Mouse (Mus musculus) hindbrain, embryonic 11.5 days (tissue): ENCODE results near the gene Ulk1. TPM values are rescaled to one million over a fixed set of nuclear protein-coding genes. Genes with fewer than 3 reads are reported as not detected.

ENCODE experiments used
- ATAC-seq: fragments of 200-750 bp; cut with Nextera tagmentation; 2 replicates; pipeline ENCODE4 v1.8.0; 2017; ENCODE audit warnings: mild to moderate bottlenecking, moderate TSS enrichment, moderate library complexity; ENCODE audit not compliant: low FRiP score
- DNase-seq: peaks from one replicate; pipeline ENCODE4 v3.0.0-alpha.2; 2015; ENCODE audit warnings: low spot score
- H3K27ac ChIP-seq: fragments of 300-500 bp; sonication (generic); 2 replicates; pipeline ENCODE4 v1.5.1; 2014; ENCODE audit warnings: mild to moderate bottlenecking, low read depth, low read length
- H3K27me3 ChIP-seq: fragments of 300-500 bp; sonication (generic); 2 replicates; pipeline ENCODE4 v1.6.1; 2014; ENCODE audit warnings: mild to moderate bottlenecking, low read length, moderate library complexity, mixed read lengths; ENCODE audit not compliant: control insufficient read depth, insufficient read depth
- H3K36me3 ChIP-seq: fragments of 300-500 bp; sonication (generic); 2 replicates; pipeline ENCODE4 v1.6.1; 2014; ENCODE audit warnings: mild to moderate bottlenecking, low read length, moderate library complexity, mixed read lengths; ENCODE audit not compliant: control insufficient read depth, insufficient read depth
- H3K4me1 ChIP-seq: fragments of 300-500 bp; sonication (generic); replicated peaks from 2 replicates; pipeline ENCODE4 v1.6.1; 2014; ENCODE audit warnings: low read length, mixed read lengths; ENCODE audit not compliant: control insufficient read depth, insufficient read depth
- H3K4me2 ChIP-seq: fragments of 300-500 bp; sonication (generic); replicated peaks from 2 replicates; pipeline ENCODE4 v1.6.1; 2014; ENCODE audit warnings: mild to moderate bottlenecking, low read depth, low read length
- H3K4me3 ChIP-seq: fragments of 300-500 bp; sonication (generic); 2 replicates; pipeline ENCODE4 v1.5.1; 2014; ENCODE audit warnings: low read depth, low read length
- H3K9ac ChIP-seq: fragments of 300-500 bp; sonication (generic); 2 replicates; pipeline ENCODE4 v1.6.1; 2014; ENCODE audit warnings: low read depth, low read length
- H3K9me3 ChIP-seq: fragments of 300-500 bp; sonication (generic); 2 replicates; pipeline ENCODE4 v1.6.1; 2016; ENCODE audit warnings: low read length; ENCODE audit not compliant: control insufficient read depth
- WGBS: fragments of 180-500 bp; shearing (Covaris S2); extraction: QIAGEN DNeasy Blood & Tissue Kit; methylation state at CpG from one replicate; pipeline ENCODE4 v1.1.7; 2014; 5-methylcytosine and 5-hydroxymethylcytosine counted together
- polyA plus RNA-seq: library from polyadenylated mRNA; unstranded; fragments of >200 nt; fragmentation: Nextera tagmentation; extraction: Ambion mirVana; gene quantifications from 2 replicates; pipeline ENCODE4 v1.2.1, GENCODE M21; 2014

Ulk1 gene
- polyA plus RNA-seq, 1 experiment from 2014 or later, result 36.1 TPM

DNA sequence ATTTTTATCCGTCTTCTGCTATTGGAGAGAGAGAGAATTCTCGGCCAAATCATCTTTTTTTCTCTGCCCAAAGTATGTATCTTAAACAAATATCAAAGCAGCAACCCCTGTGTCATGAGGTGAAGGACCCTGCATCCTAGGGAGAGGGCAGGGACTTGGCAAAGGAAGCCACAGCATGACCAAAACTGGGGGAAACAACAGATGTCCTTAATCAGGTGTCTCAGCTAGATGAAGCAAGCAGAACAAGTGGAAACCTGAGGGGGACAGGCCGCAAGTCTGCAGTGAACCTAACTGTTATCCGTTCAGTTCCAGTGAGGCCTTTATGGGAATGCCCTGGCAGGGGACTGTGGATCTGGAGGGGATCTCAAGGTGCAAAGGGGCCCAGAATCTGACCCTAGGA is 2.4 kb downstream of the Ulk1 start:
- H3K4me1 ChIP-seq, result peaks cover 6% of the 10 kb centered on the region; the same call in 1 of the 2 replicates
- ATAC-seq, result no peak

DNA sequence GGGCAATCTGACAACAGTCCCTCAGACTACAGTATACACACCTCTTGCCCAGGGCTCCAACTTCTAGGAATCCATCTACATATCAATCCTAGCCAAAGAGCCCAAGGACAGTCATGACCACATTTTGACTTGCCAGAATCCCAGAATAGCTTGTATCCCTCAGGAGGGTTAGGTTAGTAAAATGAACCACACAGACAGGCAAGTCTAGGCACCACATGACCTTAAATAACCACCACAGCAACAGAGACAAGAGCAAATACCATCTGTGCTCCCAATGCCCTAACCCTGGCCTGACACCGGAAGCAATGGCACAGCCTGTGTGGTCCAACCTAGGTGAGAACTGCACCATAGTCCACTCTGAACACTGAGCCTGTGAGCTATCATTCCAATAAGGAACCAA is 3.2 kb downstream of the Ulk1 start:
- WGBS, result 77% methylated on average over 1 of the region's 1 CpGs
- ATAC-seq, result no peak
- H3K4me1 ChIP-seq, result peaks cover 6% of the 10 kb centered on the region; the same call in 1 of the 2 replicates
- H3K27me3 ChIP-seq, result no peaks in the 10 kb centered on the region
- H3K9ac ChIP-seq, result no peak overlapping the region
- no peaks in the 10 kb centered on the region for H3K9me3 ChIP-seq
- H3K27ac ChIP-seq, result no peak overlapping the region
- no peak overlapping the region; the same call in 1 of the 2 replicates for H3K4me3 ChIP-seq
- no peak overlapping the region for H3K4me2 ChIP-seq
- DNase-seq, result no peak
- H3K36me3 ChIP-seq, result no peaks in the 10 kb centered on the region

More for the DNA sequence above, 2.4 kb downstream of the Ulk1 start:
- Histone ChIP-seq H3K27me3 (no peaks in the 10 kb centered on the region), H3K4me3 (no peak overlapping the region), H3K4me2 (peak overlapping the region; percentile 97), H3K9me3 (no peaks in the 10 kb centered on the region), H3K9ac (no peak overlapping the region), H3K36me3 (no peaks in the 10 kb centered on the region), H3K27ac (no peak overlapping the region)
- DNase-seq, result no peak
- 87% methylated on average over 4 of the region's 4 CpGs for whole genome bisulfite sequencing

DNA sequence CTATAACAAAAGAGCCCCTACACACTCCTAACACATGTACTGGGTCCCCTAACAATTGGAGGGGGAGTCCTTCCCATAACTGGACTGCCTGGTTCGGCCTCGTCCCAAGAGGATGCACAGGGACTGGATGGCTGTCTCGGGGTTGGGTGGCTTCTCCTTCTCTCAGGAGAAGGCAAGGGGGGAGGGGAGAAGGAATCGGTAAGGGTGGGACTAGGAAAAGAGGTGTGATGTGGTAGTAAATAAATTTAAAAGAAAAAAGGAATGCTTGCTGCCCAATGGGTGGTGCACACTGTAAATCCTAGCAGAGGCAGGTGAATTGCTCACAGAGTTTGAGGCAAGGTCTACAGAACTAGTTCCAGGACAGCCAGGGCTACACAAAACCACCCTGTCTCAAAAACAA is 3.7 kb downstream of the Ulk1 start:
- no peak overlapping the region for H3K9ac ChIP-seq
- H3K27me3 ChIP-seq, result no peaks in the 10 kb centered on the region
- no peak overlapping the region for H3K4me3 ChIP-seq
- no peak overlapping the region for H3K4me2 ChIP-seq
- 90% methylated on average over 4 of the region's 4 CpGs for WGBS
- H3K27ac ChIP-seq, result no peak overlapping the region
- no peak for DNase-seq
- no peak for ATAC-seq
- no peaks in the 10 kb centered on the region for H3K9me3 ChIP-seq
- H3K4me1 ChIP-seq, result peaks cover 6% of the 10 kb centered on the region; the same call in 1 of the 2 replicates
- no peaks in the 10 kb centered on the region for H3K36me3 ChIP-seq

- Histone ChIP-seq H3K9me3 (no peaks in the 10 kb centered on the region), H3K4me2 (no peak overlapping the region), H3K27me3 (no peaks in the 10 kb centered on the region), H3K27ac (no peak overlapping the region), H3K4me3 (no peak overlapping the region), H3K4me1 (peaks cover 6% of the 10 kb centered on the region; the same call in 1 of the 2 replicates), H3K9ac (no peak overlapping the region), H3K36me3 (no peaks in the 10 kb centered on the region; the same call in 1 of the 2 replicates)
- WGBS, result 92% methylated on average over 7 of the region's 7 CpGs
- no peak for DNase-seq
- ATAC-seq, result no peak
Measured at GRCm38 (mm10) chr5:110804012-110804743, 5.7 kb downstream of the Ulk1 start.

- H3K36me3 ChIP-seq, result peaks cover 2% of the 10 kb centered on the region; the same call in 1 of the 2 replicates
- no peak for DNase-seq
- H3K9me3 ChIP-seq, result no peaks in the 10 kb centered on the region
Measured at GRCm38 (mm10) chr5:110802809-110803208, 7.1 kb downstream of the Ulk1 start.

DNA sequence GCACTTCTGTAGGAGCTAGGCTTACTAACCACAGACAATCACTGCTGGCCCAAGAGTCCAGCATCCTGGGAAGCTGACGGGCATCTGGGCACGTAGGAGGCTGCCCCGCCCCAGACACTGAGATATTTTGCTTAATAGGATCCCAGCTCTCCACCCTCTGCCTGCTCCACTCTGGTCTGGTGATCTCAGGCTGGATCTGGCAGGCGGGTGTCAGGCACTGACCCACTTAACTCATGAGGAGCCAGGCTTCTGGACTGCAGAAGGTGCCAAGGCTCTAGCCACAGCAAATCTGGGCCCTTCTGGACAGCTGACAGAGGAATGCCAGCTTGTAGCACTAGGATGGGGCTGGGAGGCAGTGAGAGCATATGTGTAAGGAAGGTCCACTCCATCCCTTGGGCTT is 7.7 kb downstream of the Ulk1 start:
- Histone ChIP-seq H3K27me3 (no peaks in the 10 kb centered on the region), H3K4me2 (no peak overlapping the region), H3K9ac (no peak overlapping the region), H3K27ac (no peak overlapping the region), H3K36me3 (peaks cover 2% of the 10 kb centered on the region; the same call in 1 of the 2 replicates), H3K4me1 (no peaks in the 10 kb centered on the region), H3K4me3 (no peak overlapping the region), H3K9me3 (no peaks in the 10 kb centered on the region)
- 90% methylated on average over 4 of the region's 4 CpGs for WGBS
- DNase-seq (no peak), ATAC-seq (no peak)

More at GRCm38 (mm10) chr5:110802809-110803208, 7.1 kb downstream of the Ulk1 start:
- no peak overlapping the region for H3K9ac ChIP-seq
- H3K4me3 ChIP-seq, result no peak overlapping the region
- H3K27ac ChIP-seq, result no peak overlapping the region
- no peaks in the 10 kb centered on the region for H3K27me3 ChIP-seq
- H3K4me2 ChIP-seq, result no peak overlapping the region
- no peak for ATAC-seq
- H3K4me1 ChIP-seq, result no peaks in the 10 kb centered on the region; the same call in 1 of the 2 replicates

DNA sequence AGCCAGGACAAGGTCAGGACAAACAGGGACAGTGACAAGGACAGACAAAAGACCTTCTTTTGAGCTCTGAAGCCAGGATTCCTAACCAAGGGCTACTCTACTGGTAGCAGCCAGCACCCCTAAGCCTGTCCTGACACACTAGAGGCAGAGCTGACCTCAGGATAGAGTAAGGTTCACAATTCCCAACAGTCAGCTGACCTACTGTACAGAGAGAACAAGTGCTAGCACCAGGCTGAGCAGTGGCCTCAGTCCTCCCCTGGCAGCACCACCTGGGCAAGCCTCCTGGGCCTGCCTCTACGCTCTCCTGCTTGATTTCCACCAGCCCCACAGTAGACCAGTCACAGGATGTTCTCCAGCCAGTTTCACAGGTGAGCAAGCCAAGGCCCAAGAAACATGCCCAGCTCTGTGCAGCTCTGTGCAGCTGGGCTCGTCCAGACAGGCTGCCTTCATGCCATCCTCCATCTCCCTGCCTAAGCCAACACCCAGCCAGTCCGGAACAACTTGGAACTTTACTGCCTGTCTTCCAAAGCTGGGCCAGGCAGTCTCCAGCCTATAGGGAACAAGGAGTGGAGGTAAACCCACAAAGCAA is 8.8 kb downstream of the Ulk1 start:
- H3K4me3 ChIP-seq, result no peak overlapping the region
- 76% methylated on average over 3 of the region's 3 CpGs for WGBS
- peaks cover 3% of the 10 kb centered on the region for H3K36me3 ChIP-seq
- H3K27ac ChIP-seq, result no peak overlapping the region
- DNase-seq (no peak), ATAC-seq (no peak)
- H3K4me1 ChIP-seq, result no peaks in the 10 kb centered on the region
- H3K4me2 ChIP-seq, result no peak overlapping the region
- no peaks in the 10 kb centered on the region for H3K9me3 ChIP-seq
- no peak overlapping the region for H3K9ac ChIP-seq
- H3K27me3 ChIP-seq, result no peaks in the 10 kb centered on the region

DNA sequence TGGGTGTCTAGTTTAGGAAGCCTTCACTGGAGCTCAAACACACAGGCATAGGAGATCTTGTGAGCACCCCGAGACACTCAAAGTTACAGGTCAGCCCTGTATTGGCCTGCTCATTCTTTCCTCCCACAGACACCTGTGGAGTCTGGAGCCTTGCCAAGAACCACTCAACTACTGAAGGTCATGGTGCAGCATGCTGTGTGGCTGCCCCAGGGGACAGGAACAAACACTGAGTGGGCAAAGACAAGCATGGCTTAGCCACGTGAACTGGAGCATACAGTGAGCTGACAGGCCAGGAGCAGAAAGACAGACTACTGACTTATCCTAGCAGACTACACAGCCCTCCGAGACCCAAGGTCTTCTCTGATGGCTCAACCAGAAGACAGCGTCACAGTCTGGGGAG is 12.2 kb downstream of the Ulk1 start:
- Histone ChIP-seq H3K9ac (no peak overlapping the region), H3K36me3 (peaks cover 19% of the 10 kb centered on the region), H3K4me2 (no peak overlapping the region), H3K27me3 (no peaks in the 10 kb centered on the region), H3K4me3 (no peak overlapping the region), H3K9me3 (no peaks in the 10 kb centered on the region), H3K4me1 (no peaks in the 10 kb centered on the region), H3K27ac (no peak overlapping the region)
- DNase-seq, result no peak
- 81% methylated on average over 4 of the region's 4 CpGs for WGBS
- ATAC-seq, result no peak

DNA sequence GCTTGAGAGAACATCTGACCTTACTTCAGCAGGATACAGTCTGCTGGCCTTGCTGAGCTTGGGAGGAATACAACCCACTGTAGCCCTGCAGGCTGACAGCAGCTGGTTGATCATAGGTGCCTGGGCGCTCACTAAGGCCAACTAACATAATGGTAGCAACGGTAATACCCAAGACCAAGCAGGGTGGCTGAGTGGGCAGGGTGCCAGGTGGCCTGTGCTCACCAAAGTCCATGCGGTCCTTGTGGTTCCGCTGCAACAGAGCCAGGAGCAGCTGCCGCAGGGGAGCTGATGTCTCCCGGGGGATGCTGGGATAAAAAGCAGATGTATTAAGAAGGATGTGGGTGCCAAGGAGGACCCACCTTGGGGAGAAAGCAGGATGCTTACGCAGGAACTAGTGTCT is 15.5 kb downstream of the Ulk1 start:
- DNase-seq (no peak), ATAC-seq (no peak)
- Histone ChIP-seq H3K27me3 (no peaks in the 10 kb centered on the region), H3K9ac (no peak overlapping the region), H3K4me3 (no peak overlapping the region), H3K36me3 (peaks cover 40% of the 10 kb centered on the region), H3K4me2 (no peak overlapping the region), H3K27ac (no peak overlapping the region), H3K4me1 (no peaks in the 10 kb centered on the region), H3K9me3 (no peaks in the 10 kb centered on the region)
- WGBS, result 94% methylated on average over 7 of the region's 7 CpGs
